Mouse (Mus musculus): ENCODE results near the gene Zfp747. TPM values are rescaled to one million over a fixed set of nuclear protein-coding genes. Genes with fewer than 3 reads are reported as not detected.
"Not testable (repeated sequence)": the region's sequence is repeated elsewhere in the genome, so short reads cannot be mapped to it uniquely, and the experiment has no call there.

Zfp747 gene
- polyA plus RNA-seq, 1 experiment from 2014 or later, result 10.6 TPM

DNA sequence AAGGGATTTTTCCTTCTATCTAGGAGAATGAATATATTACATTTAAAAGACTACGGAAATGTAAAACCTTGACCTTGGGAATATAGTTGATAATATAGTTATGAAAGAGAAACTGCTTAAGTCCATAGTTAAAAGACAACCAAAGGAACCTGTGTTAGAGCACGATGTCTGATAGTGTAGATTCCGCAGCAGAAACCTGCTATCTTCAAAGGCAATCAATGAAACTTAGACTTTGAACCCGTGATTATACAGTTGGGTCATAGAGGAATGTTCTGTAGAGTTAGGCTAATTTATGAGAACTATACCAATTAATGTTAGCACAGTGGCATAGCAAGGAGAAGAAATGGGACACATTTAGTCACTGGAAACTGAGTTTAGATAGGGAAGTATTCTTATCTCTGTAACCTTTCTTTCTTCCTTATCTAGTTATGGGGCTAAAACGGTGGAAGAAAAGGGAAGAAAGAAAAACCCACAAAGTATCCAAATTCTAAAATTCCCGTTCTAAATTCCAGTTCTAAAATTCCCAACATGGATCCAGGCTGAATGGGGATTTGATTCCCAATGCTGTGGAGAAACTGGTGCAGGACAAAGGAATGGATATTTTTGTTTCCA, 2.6 kb upstream of the Zfp747 start:
- Histone ChIP-seq H3K4me3 (ENCODE audit: low read length) (no peak overlapping the region), H3K9me3 (ENCODE audit: low read length) (no peaks in the 10 kb centered on the region), H3K27me3 (ENCODE audit: insufficient read depth, low read length) (no peaks in the 10 kb centered on the region), H3K4me2 (replicated peaks; ENCODE audit: low read depth, low read length) (no peak overlapping the region), H3K4me1 (ENCODE audit: insufficient read depth, low read length) (peaks cover 4% of the 10 kb centered on the region; the same call in 1 of the 2 replicates), H3K36me3 (ENCODE audit: insufficient read depth, low read length) (peaks cover 10% of the 10 kb centered on the region), H3K9ac (replicated peaks; ENCODE audit: low read length) (no peak overlapping the region), H3K27ac (ENCODE audit: low read length) (no peak overlapping the region)
- 74% methylated on average over 6 of the region's 6 CpGs for WGBS
- ATAC-seq (ENCODE audit: low FRiP score, low TSS enrichment), result no peak

DNA sequence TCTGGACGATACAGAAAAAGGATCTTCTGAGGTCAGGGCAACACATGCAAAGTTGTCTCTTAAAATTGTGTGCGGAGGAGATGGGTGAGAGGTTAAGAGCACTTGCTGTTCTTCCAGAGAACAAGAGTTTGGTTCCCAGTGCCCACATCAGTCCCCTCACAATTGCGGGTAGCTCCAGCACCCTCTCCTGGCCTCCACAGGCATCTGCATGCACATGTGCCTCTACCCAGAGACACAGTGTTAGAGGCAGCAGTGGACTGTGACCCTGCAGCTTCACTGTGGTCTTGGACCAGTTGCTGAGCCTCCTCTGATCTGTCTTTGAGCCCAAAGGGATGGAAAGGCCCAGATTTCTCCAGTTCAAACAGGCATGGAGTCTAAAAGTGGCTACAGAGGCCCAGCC, 4.0 kb downstream of the Zfp747 start:
- not testable (repeated sequence) for H3K4me1 ChIP-seq (ENCODE audit: insufficient read depth, low read length); H3K27ac ChIP-seq (ENCODE audit: low read length); ATAC-seq (ENCODE audit: low FRiP score, low TSS enrichment); H3K4me3 ChIP-seq (ENCODE audit: low read length); H3K9me3 ChIP-seq (ENCODE audit: low read length); H3K9ac ChIP-seq (replicated peaks; ENCODE audit: low read length); H3K27me3 ChIP-seq (ENCODE audit: insufficient read depth, low read length); H3K4me2 ChIP-seq (replicated peaks; ENCODE audit: low read depth, low read length)
- 82% methylated on average over 3 of the region's 3 CpGs for WGBS
- H3K36me3 ChIP-seq (ENCODE audit: insufficient read depth, low read length), result peaks cover 14% of the 10 kb centered on the region

DNA sequence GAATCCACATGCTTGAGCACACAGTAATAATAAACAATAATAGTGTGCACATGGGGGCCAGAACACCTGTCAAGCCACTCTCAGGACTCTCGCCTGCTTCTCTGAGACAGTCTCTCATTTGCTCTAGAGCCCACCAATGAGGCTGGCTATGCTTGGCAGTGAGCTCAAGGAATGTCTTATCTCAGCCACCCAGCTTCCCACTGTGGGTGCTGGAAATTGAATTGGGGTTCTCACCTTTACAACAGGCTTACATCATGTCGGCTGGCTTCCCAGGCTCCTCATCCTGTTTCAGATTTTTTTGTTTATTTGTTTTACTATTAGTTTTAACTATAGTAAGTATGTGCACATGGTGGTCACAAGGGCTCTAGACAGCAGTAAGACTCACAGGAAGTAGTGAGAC, 4.6 kb downstream of the Zfp747 start:
- no peaks in the 10 kb centered on the region for H3K9me3 ChIP-seq (ENCODE audit: low read length)
- H3K4me3 ChIP-seq (ENCODE audit: low read length), result no peak overlapping the region
- H3K36me3 ChIP-seq (ENCODE audit: insufficient read depth, low read length), result peaks cover 14% of the 10 kb centered on the region
- WGBS, result 75% methylated on average over 2 of the region's 2 CpGs
- no peak overlapping the region for H3K27ac ChIP-seq (ENCODE audit: low read length)
- ATAC-seq (ENCODE audit: low FRiP score, low TSS enrichment), result no peak
- H3K27me3 ChIP-seq (ENCODE audit: insufficient read depth, low read length), result no peaks in the 10 kb centered on the region
- H3K4me2 ChIP-seq (replicated peaks; ENCODE audit: low read depth, low read length), result no peak overlapping the region
- no peak overlapping the region for H3K9ac ChIP-seq (replicated peaks; ENCODE audit: low read length)
- H3K4me1 ChIP-seq (ENCODE audit: insufficient read depth, low read length), result peaks cover 4% of the 10 kb centered on the region; the same call in 1 of the 2 replicates

DNA sequence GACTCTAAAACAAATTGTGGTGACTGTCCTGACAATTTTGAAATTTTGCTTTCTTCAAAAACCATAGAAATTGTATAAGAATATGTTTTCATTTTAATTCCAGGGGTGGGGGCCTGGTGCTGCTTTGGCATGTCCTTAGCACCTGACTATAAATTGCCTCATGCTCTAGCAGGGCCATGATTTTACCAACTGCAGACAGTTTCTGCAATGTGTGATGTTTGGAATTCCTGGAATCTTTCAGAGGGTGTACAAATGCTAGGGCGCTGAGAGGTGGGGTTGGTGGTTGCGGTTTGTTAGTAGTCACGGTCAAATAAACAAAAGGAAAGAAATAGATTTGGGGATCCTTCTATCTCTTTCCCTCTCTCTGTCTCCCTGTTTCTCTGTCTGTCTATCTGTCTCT, 9.6 kb downstream of the Zfp747 start:
- Histone ChIP-seq H3K4me3 (ENCODE audit: low read length) (no peak overlapping the region), H3K36me3 (ENCODE audit: insufficient read depth, low read length) (no peaks in the 10 kb centered on the region), H3K9ac (replicated peaks; ENCODE audit: low read length) (no peak overlapping the region), H3K27ac (ENCODE audit: low read length) (no peak overlapping the region), H3K4me2 (replicated peaks; ENCODE audit: low read depth, low read length) (no peak overlapping the region), H3K27me3 (ENCODE audit: insufficient read depth, low read length) (0 out of 2 replicates have a peak, but pooled peaks cover 5% of the 10 kb centered on the region), H3K4me1 (ENCODE audit: insufficient read depth, low read length) (peaks cover 4% of the 10 kb centered on the region), H3K9me3 (ENCODE audit: low read length) (no peaks in the 10 kb centered on the region)
- WGBS, result 75% methylated on average over 3 of the region's 3 CpGs
- no peak for ATAC-seq (ENCODE audit: low FRiP score, low TSS enrichment)

DNA sequence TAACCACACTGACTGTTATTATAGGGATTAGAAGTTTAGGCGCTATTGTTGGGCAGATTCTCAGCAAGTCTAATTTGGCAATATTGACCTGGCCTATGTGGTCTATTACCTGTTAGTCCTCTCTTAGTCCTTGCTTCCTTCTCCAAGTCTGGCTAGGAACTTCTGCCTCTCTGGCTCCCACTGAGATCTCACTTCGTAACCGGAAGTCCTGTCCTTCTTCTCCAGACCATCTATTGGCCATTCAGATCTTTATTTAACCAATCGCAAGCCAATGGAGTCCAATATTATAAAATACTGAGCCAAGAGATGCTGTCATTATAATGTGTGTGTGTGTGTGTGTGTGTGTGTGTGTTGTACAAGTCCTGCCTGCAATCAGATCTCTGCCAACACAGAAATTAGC, 11.7 kb downstream of the Zfp747 start:
- ATAC-seq (ENCODE audit: low FRiP score, low TSS enrichment), result no peak

DNA sequence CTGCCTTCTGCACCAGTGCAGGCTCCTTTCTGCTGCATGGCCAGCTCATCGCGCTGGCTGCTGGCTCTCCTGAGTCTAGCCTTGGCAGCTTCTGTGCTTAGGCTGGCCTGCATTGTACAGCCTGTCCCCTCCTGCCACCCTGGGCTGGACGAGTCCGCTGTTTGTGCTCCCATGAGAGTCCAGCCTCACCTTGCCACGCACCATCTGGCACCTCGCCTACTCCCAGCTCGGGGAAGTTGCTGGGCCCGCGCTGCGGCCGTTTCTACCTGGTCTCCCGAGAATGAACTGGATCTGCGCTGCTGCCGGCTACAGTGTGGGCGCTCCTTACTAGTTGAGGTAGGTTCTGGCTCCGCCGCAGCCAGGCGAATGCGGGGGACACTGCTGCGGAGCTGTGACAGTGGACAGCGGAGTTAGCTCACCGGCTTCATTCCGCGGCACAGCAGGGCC, 12.4 kb downstream of the Zfp747 start:
- Histone ChIP-seq H3K9ac (replicated peaks; ENCODE audit: low read length) (peak overlapping the region; percentile 61), H3K4me1 (ENCODE audit: insufficient read depth, low read length) (peaks cover 4% of the 10 kb centered on the region), H3K27me3 (ENCODE audit: insufficient read depth, low read length) (peaks cover 14% of the 10 kb centered on the region; the same call in 1 of the 2 replicates), H3K36me3 (ENCODE audit: insufficient read depth, low read length) (no peaks in the 10 kb centered on the region), H3K4me2 (replicated peaks; ENCODE audit: low read depth, low read length) (peak overlapping the region; percentile 61), H3K9me3 (ENCODE audit: low read length) (no peaks in the 10 kb centered on the region), H3K27ac (ENCODE audit: low read length) (no peak overlapping the region), H3K4me3 (ENCODE audit: low read length) (peak overlapping the region; percentile 43)
- ATAC-seq (ENCODE audit: low FRiP score, low TSS enrichment), result peak; percentile 59
- WGBS, result 1% methylated on average over 24 of the region's 24 CpGs

More for the DNA sequence above, 11.7 kb downstream of the Zfp747 start:
- 55% methylated on average over 4 of the region's 4 CpGs for WGBS
- Histone ChIP-seq H3K4me2 (replicated peaks; ENCODE audit: low read depth, low read length) (peak overlapping the region; percentile 61), H3K27ac (ENCODE audit: low read length) (no peak overlapping the region), H3K9ac (replicated peaks; ENCODE audit: low read length) (0 out of 2 replicates have a peak overlapping the region, but pooled peaks have one; percentile 61), H3K4me3 (ENCODE audit: low read length) (peak overlapping the region; percentile 43), H3K9me3 (ENCODE audit: low read length) (no peaks in the 10 kb centered on the region), H3K27me3 (ENCODE audit: insufficient read depth, low read length) (peaks cover 14% of the 10 kb centered on the region; the same call in 1 of the 2 replicates), H3K36me3 (ENCODE audit: insufficient read depth, low read length) (no peaks in the 10 kb centered on the region), H3K4me1 (ENCODE audit: insufficient read depth, low read length) (peaks cover 4% of the 10 kb centered on the region)

DNA sequence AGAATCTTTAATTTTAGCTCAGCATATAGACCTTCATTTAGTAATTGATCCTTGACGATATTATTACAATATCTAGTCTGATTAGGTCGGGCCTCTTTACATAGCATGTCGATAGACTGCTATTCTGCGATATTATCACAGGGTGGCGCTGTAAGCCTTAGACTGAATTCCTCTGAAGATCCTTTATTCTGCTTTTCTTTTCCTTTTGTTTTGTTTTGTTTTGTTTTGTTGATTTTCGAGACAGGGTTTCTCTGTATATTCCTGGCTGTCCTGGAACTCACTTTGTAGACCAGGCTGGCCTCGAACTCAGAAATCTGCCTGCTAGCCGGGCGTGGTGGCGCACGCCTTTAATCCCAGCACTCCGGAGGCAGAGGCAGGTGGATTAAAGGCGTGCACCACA, 13.4 kb downstream of the Zfp747 start:
- H3K9ac ChIP-seq (replicated peaks; ENCODE audit: low read length); ATAC-seq (ENCODE audit: low FRiP score, low TSS enrichment); H3K36me3 ChIP-seq (ENCODE audit: insufficient read depth, low read length); H3K27ac ChIP-seq (ENCODE audit: low read length); H3K4me1 ChIP-seq (ENCODE audit: insufficient read depth, low read length); H3K9me3 ChIP-seq (ENCODE audit: low read length): not testable (repeated sequence)
- Histone ChIP-seq H3K4me2 (replicated peaks; ENCODE audit: low read depth, low read length) (0 out of 2 replicates have a peak overlapping the region, but pooled peaks have one; percentile 33), H3K4me3 (ENCODE audit: low read length) (peak overlapping the region; percentile 29), H3K27me3 (ENCODE audit: insufficient read depth, low read length) (peaks cover 14% of the 10 kb centered on the region; the same call in 1 of the 2 replicates)
- 25% methylated on average over 13 of the region's 13 CpGs for WGBS

DNA sequence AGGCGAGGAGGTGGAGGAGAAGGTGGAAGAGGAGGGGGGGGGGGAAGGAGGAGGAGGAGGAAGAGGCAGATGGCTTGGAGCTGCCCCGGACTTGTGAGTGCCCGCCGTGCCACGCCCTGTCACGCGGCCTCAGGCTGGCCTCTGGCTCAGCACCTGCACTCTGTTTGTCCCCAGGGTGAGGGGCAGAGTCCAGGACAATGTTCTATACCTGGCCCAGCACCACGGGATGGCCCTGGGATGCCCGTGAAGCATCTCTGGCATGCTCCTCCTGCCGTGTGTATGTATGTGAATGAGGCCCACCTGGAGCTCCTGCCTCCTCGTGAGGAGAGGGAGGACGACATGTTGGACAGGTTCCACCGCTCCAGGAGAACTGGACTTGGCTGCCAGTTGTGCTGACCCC, 14.4 kb downstream of the Zfp747 start:
- Histone ChIP-seq H3K9ac (replicated peaks; ENCODE audit: low read length) (no peak overlapping the region), H3K36me3 (ENCODE audit: insufficient read depth, low read length) (no peaks in the 10 kb centered on the region), H3K27me3 (ENCODE audit: insufficient read depth, low read length) (peaks cover 14% of the 10 kb centered on the region; the same call in 1 of the 2 replicates), H3K4me3 (ENCODE audit: low read length) (no peak overlapping the region), H3K9me3 (ENCODE audit: low read length) (no peaks in the 10 kb centered on the region), H3K4me2 (replicated peaks; ENCODE audit: low read depth, low read length) (no peak overlapping the region), H3K4me1 (ENCODE audit: insufficient read depth, low read length) (peaks cover 4% of the 10 kb centered on the region), H3K27ac (ENCODE audit: low read length) (no peak overlapping the region)
- WGBS, result 41% methylated on average over 13 of the region's 13 CpGs
- no peak for ATAC-seq (ENCODE audit: low FRiP score, low TSS enrichment)

DNA sequence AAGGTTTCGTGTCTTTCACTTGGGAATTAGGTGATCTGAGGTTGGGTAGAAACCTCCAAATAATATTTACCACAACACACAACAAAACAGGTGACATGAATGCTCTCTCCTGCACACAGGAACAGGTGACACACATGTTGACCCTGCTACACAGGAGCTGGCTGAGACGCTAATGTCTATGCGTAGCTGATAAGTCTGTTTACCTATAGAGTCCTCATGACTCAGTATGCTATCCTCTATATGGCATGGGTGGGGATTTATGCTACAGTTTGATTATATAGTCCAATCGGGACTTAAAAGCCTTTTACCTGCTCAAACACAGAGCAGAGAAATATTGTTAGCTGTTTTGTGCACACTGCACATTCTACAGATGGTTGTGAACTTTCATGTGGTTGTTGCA, 15.6 kb downstream of the Zfp747 start:
- H3K27me3 ChIP-seq (ENCODE audit: insufficient read depth, low read length), result peaks cover 14% of the 10 kb centered on the region; the same call in 1 of the 2 replicates
- no peak overlapping the region for H3K27ac ChIP-seq (ENCODE audit: low read length)
- peaks cover 4% of the 10 kb centered on the region for H3K4me1 ChIP-seq (ENCODE audit: insufficient read depth, low read length)
- no peak overlapping the region for H3K9ac ChIP-seq (replicated peaks; ENCODE audit: low read length)
- no peaks in the 10 kb centered on the region for H3K9me3 ChIP-seq (ENCODE audit: low read length)
- 74% methylated on average over 4 of the region's 4 CpGs for WGBS
- H3K36me3 ChIP-seq (ENCODE audit: insufficient read depth, low read length), result no peaks in the 10 kb centered on the region
- no peak overlapping the region for H3K4me3 ChIP-seq (ENCODE audit: low read length)
- ATAC-seq (ENCODE audit: low FRiP score, low TSS enrichment), result no peak
- no peak overlapping the region for H3K4me2 ChIP-seq (replicated peaks; ENCODE audit: low read depth, low read length)

DNA sequence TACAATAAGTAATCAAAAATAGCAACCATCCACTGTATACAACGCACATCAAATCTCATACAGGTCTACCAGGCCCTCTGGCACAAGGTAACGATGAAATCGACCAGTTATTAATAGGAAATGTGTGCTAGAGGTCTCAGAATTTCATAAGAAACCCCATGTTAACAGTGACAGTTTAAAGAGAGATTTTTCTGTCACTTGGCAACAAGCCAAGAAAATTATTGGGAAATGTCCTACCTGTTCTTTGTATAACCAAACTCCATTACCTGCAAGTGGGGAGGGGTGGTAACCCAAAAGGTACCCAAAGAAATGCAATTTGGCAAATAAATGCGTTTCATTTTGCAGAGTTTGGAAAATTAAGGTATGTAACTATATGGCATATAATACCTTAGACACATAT, 17.4 kb downstream of the Zfp747 start:
- no peaks in the 10 kb centered on the region for H3K36me3 ChIP-seq (ENCODE audit: insufficient read depth, low read length)
- H3K27me3 ChIP-seq (ENCODE audit: insufficient read depth, low read length), result peaks cover 11% of the 10 kb centered on the region; the same call in 1 of the 2 replicates
- no peak for ATAC-seq (ENCODE audit: low FRiP score, low TSS enrichment)
- no peak overlapping the region for H3K4me3 ChIP-seq (ENCODE audit: low read length)
- no peaks in the 10 kb centered on the region for H3K9me3 ChIP-seq (ENCODE audit: low read length)
- peaks cover 3% of the 10 kb centered on the region for H3K4me1 ChIP-seq (ENCODE audit: insufficient read depth, low read length)
- H3K9ac ChIP-seq (replicated peaks; ENCODE audit: low read length), result no peak overlapping the region
- H3K27ac ChIP-seq (ENCODE audit: low read length), result no peak overlapping the region
- 74% methylated on average over 4 of the region's 4 CpGs for WGBS
- no peak overlapping the region for H3K4me2 ChIP-seq (replicated peaks; ENCODE audit: low read depth, low read length)

All from kidney, embryonic 16.5 days (tissue).